Mouse (Mus musculus) limb, embryonic 12.5 days (tissue): ENCODE data around the gene Noxo1. TPM values are rescaled to one million over a fixed set of nuclear protein-coding genes. Genes with fewer than 3 reads are reported as not detected.
"Not testable (repeated sequence)": the region's sequence is repeated elsewhere in the genome, so short reads cannot be mapped to it uniquely, and the experiment has no call there.

ENCODE experiments used
- ATAC-seq: fragments of 200-750 bp; cut with Nextera tagmentation; 2 replicates; pipeline ENCODE4 v1.8.0; 2017; ENCODE audit warnings: low read depth, moderate TSS enrichment; ENCODE audit not compliant: insufficient number of reproducible peaks, insufficient read depth, low FRiP score, low TSS enrichment
- H3K27ac ChIP-seq: fragments of 300-500 bp; sonication (generic); 2 replicates; pipeline ENCODE4 v1.5.1; 2016; ENCODE audit warnings: mild to moderate bottlenecking, moderate library complexity
- H3K27me3 ChIP-seq: fragments of 300-500 bp; sonication (generic); 2 replicates; pipeline ENCODE4 v1.6.1; 2016; ENCODE audit warnings: mild to moderate bottlenecking, moderate library complexity
- H3K36me3 ChIP-seq: fragments of 300-500 bp; sonication (generic); 2 replicates; pipeline ENCODE4 v1.6.1; 2016; ENCODE audit warnings: mild to moderate bottlenecking, moderate library complexity
- H3K4me1 ChIP-seq: fragments of 300-500 bp; sonication (generic); replicated peaks from 2 replicates; pipeline ENCODE4 v1.6.1; 2016
- H3K4me2 ChIP-seq: fragments of 300-500 bp; sonication (generic); 2 replicates; pipeline ENCODE4 v1.6.1; 2016; ENCODE audit warnings: mild to moderate bottlenecking, moderate library complexity
- H3K4me3 ChIP-seq: fragments of 300-500 bp; sonication (generic); replicated peaks from 2 replicates; pipeline ENCODE4 v1.5.1; 2016; ENCODE audit warnings: mild to moderate bottlenecking
- H3K9ac ChIP-seq: fragments of 300-500 bp; sonication (generic); replicated peaks from 2 replicates; pipeline ENCODE4 v1.6.1; 2016; ENCODE audit warnings: mild to moderate bottlenecking, moderate library complexity
- H3K9me3 ChIP-seq: fragments of 300-500 bp; sonication (generic); 2 replicates; pipeline ENCODE4 v1.6.1; 2016; ENCODE audit warnings: mild to moderate bottlenecking, moderate library complexity
- WGBS: fragments of 180-500 bp; shearing (Covaris S2); methylation state at CpG from one replicate; pipeline ENCODE4 v1.1.7; 2016; 5-methylcytosine and 5-hydroxymethylcytosine counted together
- polyA plus RNA-seq: library from polyadenylated mRNA; unstranded; fragments of >200 nt; fragmentation: Nextera tagmentation; extraction: Ambion mirVana; gene quantifications from 2 replicates; pipeline ENCODE4 v1.2.1, GENCODE M21; 2016

Noxo1 gene
- polyA plus RNA-seq, 1 experiment from 2014 or later: 1.7 TPM

DNA sequence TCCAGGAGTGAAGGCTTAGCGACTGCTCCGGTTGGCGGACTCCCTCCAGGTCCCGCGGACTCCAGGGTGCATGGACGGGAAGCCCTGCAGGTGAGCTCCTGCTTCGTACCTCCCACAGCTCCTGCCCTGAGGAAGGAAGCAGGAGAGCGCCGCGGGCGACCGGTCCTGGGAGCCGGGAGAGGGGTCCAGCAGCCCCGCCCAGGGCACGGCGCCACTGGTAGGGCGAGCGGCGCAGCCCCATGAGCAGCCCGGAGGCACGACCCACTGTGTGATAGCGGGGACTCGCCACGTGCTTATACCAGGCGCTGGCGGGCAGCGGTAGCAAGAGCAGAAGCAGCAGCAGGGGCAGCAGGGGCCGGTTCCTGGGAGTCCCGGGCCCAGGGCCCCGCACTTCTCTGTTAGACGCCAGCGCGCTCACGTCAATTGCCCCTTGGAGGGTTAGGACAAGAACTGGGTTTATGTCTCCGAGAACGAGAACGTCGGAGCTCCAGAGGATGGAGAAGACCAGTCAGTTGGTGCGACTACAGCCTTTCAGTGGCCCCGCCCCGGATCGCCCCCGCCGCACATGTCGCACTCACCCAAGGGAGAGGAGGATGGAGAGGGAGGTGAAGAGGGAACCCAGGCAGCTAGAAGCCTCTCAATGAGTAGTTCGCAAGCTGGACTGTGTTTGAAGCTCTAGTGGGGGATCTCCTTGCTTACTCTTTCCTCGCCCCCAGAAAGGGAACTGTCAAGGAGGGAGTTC is 37.8 kb upstream of the Noxo1 start, which contains the start of gene Npw:
Gene Npw (minus strand): TSS at position 441 of the 742 bp plus-strand sequence.
- Histone ChIP-seq H3K4me2 (peak within 1 kb of the TSS; percentile 97), H3K27me3 (peaks cover 56% of the 10 kb centered on the region), H3K36me3 (no peaks in the 10 kb centered on the region), H3K9ac (peak within 1 kb of the TSS; percentile 63), H3K4me1 (peaks cover 12% of the 10 kb centered on the region), H3K27ac (no peak within 1 kb of the TSS), H3K4me3 (peak within 1 kb of the TSS; percentile 52), H3K9me3 (no peaks in the 10 kb centered on the region)
- 1% methylated on average over 47 of the region's 47 CpGs for WGBS
- ATAC-seq: peak; percentile 46; the same call in 1 of the 2 replicates

DNA sequence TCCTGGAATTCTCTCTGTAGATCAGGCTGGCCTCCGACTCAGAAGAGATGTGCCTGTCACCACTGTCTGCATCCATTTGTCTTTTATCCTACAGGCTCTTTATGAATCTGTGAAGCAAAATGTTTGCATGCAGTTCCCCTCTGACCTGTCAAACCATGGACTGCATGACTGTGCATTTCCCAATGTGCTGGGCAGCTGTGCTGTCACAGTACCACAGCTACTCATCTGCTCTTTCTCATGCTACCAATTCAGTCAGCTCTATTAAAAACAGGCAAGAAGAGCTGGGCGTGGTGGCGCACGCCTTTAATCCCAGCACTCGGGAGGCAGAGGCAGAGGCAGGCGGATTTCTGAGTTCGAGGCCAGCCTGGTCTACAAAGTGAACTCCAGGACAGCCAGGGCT is 29.0 kb upstream of the Noxo1 start:
- 65% methylated on average over 7 of the region's 7 CpGs for WGBS
- ATAC-seq: not testable (repeated sequence)

DNA sequence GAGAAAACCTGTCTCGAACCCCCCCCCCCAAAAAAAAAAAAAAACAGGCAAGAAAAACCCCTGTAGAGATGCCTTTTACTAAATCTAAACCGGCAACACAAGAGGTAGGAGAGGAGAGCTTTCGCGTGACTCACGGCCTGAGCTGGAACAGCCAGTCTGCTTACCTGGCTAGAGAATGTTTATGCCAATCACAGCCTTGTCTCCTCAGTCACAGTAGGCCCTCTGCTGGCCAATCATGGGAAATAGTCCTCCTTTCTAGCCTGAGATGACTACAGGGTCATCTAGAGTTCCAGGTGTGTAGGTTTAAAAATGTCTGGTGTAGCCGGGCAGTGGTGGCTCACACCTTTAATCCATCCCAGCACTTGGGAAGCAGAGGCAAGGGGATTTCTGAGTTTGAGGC is 28.6 kb upstream of the Noxo1 start:
- Histone ChIP-seq H3K4me1 (peaks cover 28% of the 10 kb centered on the region), H3K36me3 (no peaks in the 10 kb centered on the region), H3K9me3 (no peaks in the 10 kb centered on the region), H3K4me2 (no peak overlapping the region), H3K27ac (no peak overlapping the region), H3K9ac (no peak overlapping the region), H3K27me3 (no peaks in the 10 kb centered on the region), H3K4me3 (no peak overlapping the region)
- no peak for ATAC-seq
- 26% methylated on average over 6 of the region's 6 CpGs for WGBS

More for the DNA sequence above, 29.0 kb upstream of the Noxo1 start:
- not testable (repeated sequence) for H3K36me3 ChIP-seq, H3K27me3 ChIP-seq, H3K9ac ChIP-seq, H3K27ac ChIP-seq, H3K9me3 ChIP-seq, H3K4me2 ChIP-seq, H3K4me3 ChIP-seq
- H3K4me1 ChIP-seq: peaks cover 24% of the 10 kb centered on the region

DNA sequence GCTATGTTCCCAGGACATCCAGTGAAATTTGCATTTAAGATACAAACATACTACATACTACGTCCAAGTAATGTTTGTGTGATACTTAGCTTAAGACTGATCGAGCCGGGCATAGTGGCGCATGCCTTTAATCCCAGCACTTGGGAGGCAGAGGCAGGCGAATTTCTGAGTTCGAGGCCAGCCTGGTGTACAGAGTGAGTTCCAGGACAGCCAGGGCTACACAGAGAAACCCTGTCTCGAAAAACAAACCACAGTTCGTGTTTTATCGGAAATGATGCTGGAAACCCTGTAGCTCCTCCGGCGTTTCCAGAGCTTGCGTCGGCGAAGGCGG is 26.9 kb upstream of the Noxo1 start:
- H3K9me3 ChIP-seq, H3K27me3 ChIP-seq, H3K36me3 ChIP-seq: not testable (repeated sequence)
- Histone ChIP-seq H3K4me1 (peaks cover 31% of the 10 kb centered on the region), H3K4me2 (peak overlapping the region; percentile 85), H3K4me3 (peak overlapping the region; percentile 99), H3K9ac (peak overlapping the region; percentile 97; the same call in 1 of the 2 replicates), H3K27ac (peak overlapping the region; percentile 86)
- ATAC-seq: peak; percentile 42
- WGBS: 12% methylated on average over 15 of the region's 15 CpGs

DNA sequence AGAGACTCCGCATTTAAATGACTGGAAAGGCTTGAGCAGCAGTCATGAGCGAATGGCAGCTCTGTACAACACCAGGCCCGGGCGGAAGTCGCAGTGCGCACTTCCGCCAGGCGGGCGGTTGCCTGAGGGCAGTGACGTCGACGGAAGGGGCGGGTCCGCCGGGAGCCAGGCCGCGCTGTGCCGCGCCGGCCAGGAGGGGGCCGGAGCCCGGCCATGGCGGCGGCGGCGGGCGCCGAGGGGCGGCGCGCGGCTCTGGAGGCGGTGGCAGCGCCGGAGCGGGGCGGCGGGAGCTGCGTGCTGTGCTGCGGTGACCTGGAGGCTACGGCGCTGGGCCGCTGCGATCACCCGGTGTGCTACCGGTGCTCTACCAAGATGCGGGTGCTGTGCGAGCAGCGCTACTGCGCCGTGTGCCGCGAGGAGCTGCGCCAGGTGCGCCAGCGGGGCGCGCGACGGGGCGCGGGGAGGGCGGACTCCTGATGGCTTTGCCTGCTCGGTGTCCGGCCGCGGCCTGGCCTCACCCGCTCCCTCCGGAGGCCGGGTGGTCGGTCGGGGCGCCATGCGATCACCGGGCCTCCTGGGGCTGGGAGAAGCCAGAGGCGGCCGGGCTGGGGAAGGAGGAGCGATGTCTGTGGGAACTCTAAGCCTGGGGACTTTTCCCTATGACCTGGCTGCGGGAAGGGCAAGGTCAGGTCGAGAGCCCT is 26.3 kb upstream of the Noxo1 start, which contains the start of gene Zfp598:
Gene Zfp598 (plus strand): TSS at position 143 of the 701 bp plus-strand sequence.
- no peaks in the 10 kb centered on the region for H3K27me3 ChIP-seq
- peak within 1 kb of the TSS; percentile 85 for H3K4me2 ChIP-seq
- no peaks in the 10 kb centered on the region for H3K9me3 ChIP-seq
- peak within 1 kb of the TSS; percentile 97 for H3K9ac ChIP-seq
- under 1% methylated on average over 73 of the region's 80 CpGs for WGBS
- H3K4me3 ChIP-seq: peak within 1 kb of the TSS; percentile 99
- ATAC-seq: peak; percentile 96
- H3K36me3 ChIP-seq: 0 out of 2 replicates have a peak, but pooled peaks cover 4% of the 10 kb centered on the region
- H3K4me1 ChIP-seq: peaks cover 31% of the 10 kb centered on the region
- H3K27ac ChIP-seq: peak within 1 kb of the TSS; percentile 86

DNA sequence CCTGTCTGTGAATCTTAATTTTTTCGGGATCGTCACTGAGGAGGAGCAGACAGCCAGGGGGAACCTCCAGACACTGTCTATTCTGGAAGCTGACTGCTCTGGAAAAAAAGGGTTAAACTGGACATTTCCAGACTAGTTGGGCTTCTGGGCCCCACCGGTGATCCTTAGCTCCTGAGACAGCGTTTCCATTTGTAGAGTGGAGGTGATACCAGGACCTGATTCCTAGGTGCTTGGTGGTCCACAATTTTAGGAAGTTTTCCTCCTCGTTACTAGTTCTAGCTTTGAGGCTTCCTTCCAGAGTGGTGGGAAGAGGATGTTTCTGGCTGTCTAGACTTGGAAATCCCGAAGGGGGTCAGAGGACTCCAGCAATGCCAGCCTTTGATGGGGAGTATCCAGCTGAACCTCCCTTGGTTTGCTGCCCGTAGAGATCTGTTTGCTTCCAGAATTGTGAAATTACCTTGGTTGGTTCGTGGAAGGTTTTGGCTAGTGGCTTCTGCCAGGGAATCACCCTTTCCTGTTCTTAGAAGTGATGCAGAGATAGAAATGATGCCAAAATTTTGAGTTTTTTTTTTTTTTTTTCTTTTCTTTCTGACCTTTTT is 25.7 kb upstream of the Noxo1 start:
- 0 out of 2 replicates have a peak, but pooled peaks cover 4% of the 10 kb centered on the region for H3K36me3 ChIP-seq
- 12% methylated on average over 8 of the region's 8 CpGs for WGBS
- H3K27ac ChIP-seq: peak overlapping the region; percentile 86
- H3K9me3 ChIP-seq: no peaks in the 10 kb centered on the region
- peak overlapping the region; percentile 97 for H3K9ac ChIP-seq
- H3K4me3 ChIP-seq: peak overlapping the region; percentile 99
- ATAC-seq: no peak
- peaks cover 31% of the 10 kb centered on the region for H3K4me1 ChIP-seq
- no peaks in the 10 kb centered on the region for H3K27me3 ChIP-seq
- peak overlapping the region; percentile 85 for H3K4me2 ChIP-seq

DNA sequence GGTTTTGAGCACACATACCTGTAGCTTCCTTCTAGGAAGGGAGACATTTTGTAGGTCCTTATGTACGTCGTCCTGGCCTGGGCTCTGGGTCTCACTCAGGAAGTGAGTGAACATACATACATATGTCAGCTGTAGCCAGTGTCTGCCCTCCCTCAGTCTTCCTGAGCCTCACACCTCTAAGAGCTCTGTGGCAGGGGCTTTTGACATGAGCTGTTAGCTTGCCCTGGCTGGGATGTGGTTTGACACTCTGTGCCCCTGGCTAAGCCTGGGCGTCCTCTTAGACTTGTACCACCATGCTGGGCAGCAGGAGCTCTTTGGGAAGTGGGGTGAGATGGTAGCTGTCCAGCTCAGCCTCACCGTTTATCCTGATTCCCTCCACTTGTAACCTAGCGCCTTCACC is 24.7 kb upstream of the Noxo1 start:
- 80% methylated on average over 5 of the region's 5 CpGs for WGBS
- Histone ChIP-seq H3K9ac (peak overlapping the region; percentile 44), H3K4me3 (0 out of 2 replicates have a peak overlapping the region, but pooled peaks have one; percentile 99)

DNA sequence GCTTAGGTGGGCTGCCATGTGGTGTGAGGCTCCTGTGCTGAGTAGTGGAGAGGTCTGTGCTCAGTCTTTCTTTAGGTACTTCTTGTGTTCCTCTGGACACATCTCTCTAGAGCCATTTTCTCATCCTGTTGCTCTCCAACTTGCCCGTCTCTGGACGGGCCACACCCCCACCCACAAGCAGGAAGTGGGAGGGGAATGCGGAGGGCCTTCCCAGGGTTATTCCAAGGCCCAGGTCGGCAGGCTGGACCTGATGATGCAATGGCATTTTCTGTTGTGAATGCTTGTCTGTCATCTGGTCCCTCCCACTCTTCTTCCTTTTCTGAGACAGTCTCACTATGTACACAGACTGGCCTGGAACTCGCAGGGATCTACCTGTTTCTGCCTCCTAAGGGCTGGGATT is 23.9 kb upstream of the Noxo1 start:
- Histone ChIP-seq H3K4me3 (no peak overlapping the region), H3K4me2 (peak overlapping the region; percentile 85), H3K27ac (no peak overlapping the region), H3K27me3 (no peaks in the 10 kb centered on the region), H3K4me1 (peaks cover 31% of the 10 kb centered on the region), H3K36me3 (peaks cover 12% of the 10 kb centered on the region), H3K9ac (peak overlapping the region; percentile 44), H3K9me3 (no peaks in the 10 kb centered on the region)
- 22% methylated on average over 5 of the region's 5 CpGs for WGBS
- ATAC-seq: no peak

More for the DNA sequence above, 24.7 kb upstream of the Noxo1 start:
- Histone ChIP-seq H3K4me2 (peak overlapping the region; percentile 85), H3K27me3 (no peaks in the 10 kb centered on the region), H3K36me3 (peaks cover 4% of the 10 kb centered on the region; the same call in 1 of the 2 replicates), H3K27ac (no peak overlapping the region), H3K4me1 (peaks cover 31% of the 10 kb centered on the region), H3K9me3 (no peaks in the 10 kb centered on the region)
- ATAC-seq: no peak

DNA sequence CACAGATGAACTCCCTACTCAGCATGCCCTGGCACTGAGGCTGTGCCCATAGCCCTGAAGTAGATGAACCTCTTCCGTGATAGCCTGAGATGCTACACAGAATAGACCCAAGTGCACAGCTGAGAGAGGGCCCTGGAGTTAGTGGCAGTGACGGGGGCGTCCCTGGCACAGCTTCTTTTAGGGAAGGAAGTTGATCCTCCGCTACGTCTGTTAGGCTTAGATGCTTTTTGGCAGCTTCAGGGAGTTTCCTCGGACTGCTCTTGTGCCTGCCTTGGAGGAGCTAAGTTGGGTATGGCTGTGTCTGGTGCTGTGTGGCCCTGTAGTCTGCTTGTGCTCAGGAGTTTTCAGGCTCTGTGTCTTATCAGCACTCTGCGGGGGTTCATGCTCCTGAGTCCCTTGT is 21.8 kb upstream of the Noxo1 start:
- H3K9ac ChIP-seq: peak overlapping the region; percentile 40; the same call in 1 of the 2 replicates

DNA sequence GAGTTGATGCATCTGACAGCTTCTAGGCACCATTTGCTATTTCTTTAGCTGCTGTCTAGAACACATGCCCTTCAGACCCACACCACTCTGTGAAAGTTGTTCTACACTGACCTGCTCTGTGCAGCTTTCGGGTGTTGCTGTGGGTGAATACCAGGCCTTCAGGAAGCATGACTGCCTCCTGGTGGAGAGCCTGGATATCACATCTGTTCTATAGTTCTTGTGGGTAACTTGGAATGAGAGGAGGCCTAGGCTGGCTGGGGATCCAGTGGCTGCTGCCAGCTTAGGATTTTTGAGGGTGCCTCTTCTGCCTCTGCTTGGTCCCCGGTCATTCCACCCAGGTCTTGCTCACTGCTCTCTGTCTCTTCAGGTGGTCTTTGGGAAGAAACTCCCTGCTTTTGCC is 19.8 kb upstream of the Noxo1 start:
- peaks cover 15% of the 10 kb centered on the region for H3K4me1 ChIP-seq
- H3K27ac ChIP-seq: no peak overlapping the region
- H3K9me3 ChIP-seq: no peaks in the 10 kb centered on the region
- WGBS: 63% methylated on average over 2 of the region's 2 CpGs
- no peaks in the 10 kb centered on the region for H3K27me3 ChIP-seq
- H3K4me2 ChIP-seq: no peak overlapping the region
- no peak overlapping the region for H3K9ac ChIP-seq
- ATAC-seq: no peak
- no peak overlapping the region for H3K4me3 ChIP-seq
- H3K36me3 ChIP-seq: peaks cover 53% of the 10 kb centered on the region

More for the DNA sequence above, 21.8 kb upstream of the Noxo1 start:
- Histone ChIP-seq H3K4me1 (peaks cover 25% of the 10 kb centered on the region), H3K9me3 (no peaks in the 10 kb centered on the region), H3K27ac (no peak overlapping the region), H3K27me3 (no peaks in the 10 kb centered on the region), H3K4me3 (no peak overlapping the region), H3K36me3 (peaks cover 33% of the 10 kb centered on the region), H3K4me2 (no peak overlapping the region)
- no peak for ATAC-seq
- 85% methylated on average over 7 of the region's 7 CpGs for WGBS

DNA sequence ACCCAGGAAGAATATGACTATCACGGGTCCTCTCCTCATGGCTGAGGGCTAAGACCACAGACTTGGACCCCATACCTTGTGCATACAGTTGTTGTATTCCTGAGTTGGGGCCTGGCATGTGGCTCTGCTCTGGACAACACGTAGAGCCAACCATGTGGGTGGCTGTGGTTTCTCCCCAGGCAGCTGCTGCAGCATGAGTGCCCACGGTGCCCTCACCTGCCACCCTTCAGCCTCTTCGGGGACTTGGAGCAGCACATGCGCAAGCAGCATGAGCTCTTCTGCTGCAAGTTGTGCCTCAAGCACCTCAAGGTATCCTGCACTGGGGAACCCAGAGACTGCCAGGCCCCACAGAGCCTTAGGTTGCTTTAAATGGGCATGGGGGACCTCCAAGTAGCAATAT is 19.2 kb upstream of the Noxo1 start:
- Histone ChIP-seq H3K9ac (no peak overlapping the region), H3K36me3 (peaks cover 59% of the 10 kb centered on the region), H3K27ac (no peak overlapping the region), H3K9me3 (no peaks in the 10 kb centered on the region), H3K4me3 (no peak overlapping the region), H3K4me2 (no peak overlapping the region), H3K27me3 (no peaks in the 10 kb centered on the region), H3K4me1 (peaks cover 8% of the 10 kb centered on the region)
- no peak for ATAC-seq
- 91% methylated on average over 5 of the region's 5 CpGs for WGBS
